Mouse (Mus musculus) CH12.LX (cell line): ENCODE measurements around the gene Kctd14. TPM values are rescaled to one million over a fixed set of nuclear protein-coding genes. Genes with fewer than 3 reads are reported as not detected.

Experiments used
- DNase-seq: peaks from one replicate; pipeline ENCODE4 v3.0.0-alpha.2; 2013; ENCODE audit errors: extremely low read depth
- H3K27ac ChIP-seq: 2 replicates; pipeline ENCODE4 v1.5.1; 2012; ENCODE audit warnings: low read depth, mild to moderate bottlenecking, control low read depth, moderate library complexity; ENCODE audit not compliant: insufficient read depth
- H3K27me3 ChIP-seq: replicated peaks from 2 replicates; pipeline ENCODE3; 2012; ENCODE audit warnings: inconsistent platforms
- H3K36me3 ChIP-seq, 2 experiments: replicated peaks in 1 of 2; 2 replicates each; pipeline versions ENCODE3 to v1.6.1; 2012; ENCODE audit warnings: inconsistent platforms in 1 of 2, low read length in 1 of 2, mild to moderate bottlenecking in 1 of 2, mixed read lengths in 1 of 2, moderate library complexity in 1 of 2; ENCODE audit not compliant: control insufficient read depth in 1 of 2, insufficient read depth in 1 of 2
- H3K4me1 ChIP-seq, 2 experiments: 2 replicates each; pipeline ENCODE4 v1.6.1; 2012; ENCODE audit warnings: inconsistent platforms in 1 of 2, moderate library complexity in 1 of 2; ENCODE audit not compliant: insufficient read depth in 2 of 2, control insufficient read depth in 1 of 2
- H3K4me2 ChIP-seq: 2 replicates; pipeline ENCODE4 v1.6.1; 2012; ENCODE audit warnings: low read depth, mild to moderate bottlenecking, control low read depth; ENCODE audit not compliant: poor library complexity, insufficient read depth, severe bottlenecking
- H3K4me3 ChIP-seq, 3 experiments: fragments of 150-350 bp in 1 of 3; sonication (generic) in 1 of 3; replicated peaks in 1 of 3; 2 replicates each; pipeline versions ENCODE3 to v1.5.1; 2011 to 2012; ENCODE audit warnings: low read depth in 2 of 3, low read length in 2 of 3, mild to moderate bottlenecking in 2 of 3, moderate library complexity in 2 of 3, control low read depth in 1 of 3, improper control_type of control experiment in 1 of 3, inconsistent platforms in 1 of 3, mixed read lengths in 1 of 3; ENCODE audit not compliant: poor library complexity in 1 of 3
- H3K79me2 ChIP-seq: replicated peaks from 2 replicates; pipeline ENCODE4 v1.6.1; 2012; ENCODE audit warnings: mild to moderate bottlenecking, moderate library complexity; ENCODE audit not compliant: control insufficient read depth, poor library complexity, insufficient read depth, severe bottlenecking; ENCODE audit errors: extremely low read depth
- H3K9ac ChIP-seq: 2 replicates; pipeline ENCODE4 v1.6.1; 2012; ENCODE audit warnings: low read depth, mild to moderate bottlenecking, control low read depth, moderate library complexity; ENCODE audit not compliant: insufficient read depth
- H3K9me3 ChIP-seq: replicated peaks from 2 replicates; pipeline ENCODE3; 2012; ENCODE audit warnings: low read length, inconsistent platforms, mixed read lengths
- CHD1 ChIP-seq: IDR thresholded peaks from 2 replicates; pipeline ENCODE4 v1.6.1; 2012; ENCODE audit warnings: low read depth, low read length, improper control_type of control experiment, inconsistent platforms
- CHD2 ChIP-seq: IDR thresholded peaks from 2 replicates; pipeline ENCODE4 v1.6.1; 2011; ENCODE audit warnings: low read length, improper control_type of control experiment
- E2F4 ChIP-seq: IDR thresholded peaks from 2 replicates; pipeline ENCODE4 v1.6.1; 2011; ENCODE audit warnings: low read depth, low read length, improper control_type of control experiment; ENCODE audit not compliant: insufficient replicate concordance
- ELF1 ChIP-seq: IDR thresholded peaks from 2 replicates; pipeline ENCODE4 v1.6.1; 2014; ENCODE audit warnings: low read depth, mild to moderate bottlenecking, inconsistent platforms, low read length, improper control_type of control experiment
- GABPA ChIP-seq: IDR thresholded peaks from 2 replicates; pipeline ENCODE4 v1.6.1; 2012; ENCODE audit warnings: low read depth, low read length, improper control_type of control experiment, inconsistent platforms; ENCODE audit not compliant: insufficient replicate concordance
- HCFC1 ChIP-seq: IDR thresholded peaks from 2 replicates; pipeline ENCODE4 v1.6.1; 2012; ENCODE audit warnings: low read depth, mild to moderate bottlenecking, inconsistent platforms, low read length, improper control_type of control experiment
- IRF4 ChIP-seq: IDR thresholded peaks from 2 replicates; pipeline ENCODE4 v1.6.1; 2014; ENCODE audit warnings: low read depth, mild to moderate bottlenecking, inconsistent platforms, low read length, improper control_type of control experiment
- JUN ChIP-seq: IDR thresholded peaks from 2 replicates; pipeline ENCODE4 v1.6.1; 2011; ENCODE audit warnings: low read depth, mild to moderate bottlenecking, low read length, improper control_type of control experiment, moderate library complexity; ENCODE audit not compliant: insufficient read depth
- JUND ChIP-seq: conservative IDR thresholded peaks from 2 replicates; pipeline ENCODE4 v1.6.1; 2011; ENCODE audit warnings: low read depth, low read length, improper control_type of control experiment
- KAT2A ChIP-seq: IDR thresholded peaks from 2 replicates; pipeline ENCODE4 v1.6.1; 2012; ENCODE audit warnings: low read length, improper control_type of control experiment, inconsistent platforms; ENCODE audit not compliant: insufficient replicate concordance
- MAFK ChIP-seq: IDR thresholded peaks from 2 replicates; pipeline ENCODE4 v1.6.1; 2011; ENCODE audit warnings: low read length, improper control_type of control experiment; ENCODE audit not compliant: insufficient replicate concordance
- MAZ ChIP-seq: IDR thresholded peaks from 2 replicates; pipeline ENCODE4 v1.6.1; 2012; ENCODE audit warnings: low read depth, mild to moderate bottlenecking, inconsistent platforms, low read length, improper control_type of control experiment, moderate library complexity
- NELFE ChIP-seq: IDR thresholded peaks from 2 replicates; pipeline ENCODE4 v1.6.1; 2011; ENCODE audit warnings: low read depth, low read length, improper control_type of control experiment
- POLR2A ChIP-seq: IDR thresholded peaks from 2 replicates; pipeline ENCODE4 v1.6.1; 2011; ENCODE audit warnings: low read depth, mild to moderate bottlenecking, improper control_type of control experiment, low read length
- POLR2AphosphoS2 ChIP-seq: IDR thresholded peaks from 2 replicates; pipeline ENCODE4 v1.6.1; 2011; ENCODE audit warnings: low read depth, low read length, improper control_type of control experiment
- SIN3A ChIP-seq: IDR thresholded peaks from 2 replicates; pipeline ENCODE4 v1.6.1; 2012; ENCODE audit warnings: low read length, improper control_type of control experiment, inconsistent platforms
- UBTF ChIP-seq: IDR thresholded peaks from 2 replicates; pipeline ENCODE4 v1.6.1; 2012; ENCODE audit warnings: low read depth, mild to moderate bottlenecking, inconsistent platforms, low read length, improper control_type of control experiment, moderate library complexity
- USF1 ChIP-seq: IDR thresholded peaks from 2 replicates; pipeline ENCODE4 v1.6.1; 2014; ENCODE audit warnings: low read depth, mild to moderate bottlenecking, inconsistent platforms, low read length, improper control_type of control experiment
- USF2 ChIP-seq: conservative IDR thresholded peaks from 2 replicates; pipeline ENCODE4 v1.6.1; 2011; ENCODE audit warnings: low read depth, low read length, improper control_type of control experiment
- ZKSCAN1 ChIP-seq: IDR thresholded peaks from 2 replicates; pipeline ENCODE4 v1.6.1; 2012; ENCODE audit warnings: low read depth, inconsistent platforms, low read length, improper control_type of control experiment, borderline replicate concordance
- ZMIZ1 ChIP-seq: IDR thresholded peaks from 2 replicates; pipeline ENCODE4 v1.6.1; 2012; ENCODE audit warnings: low read depth, mild to moderate bottlenecking, inconsistent platforms, low read length, improper control_type of control experiment
- ZNF384 ChIP-seq: IDR thresholded peaks from 2 replicates; pipeline ENCODE4 v1.6.1; 2012; ENCODE audit warnings: low read depth, low read length, improper control_type of control experiment, inconsistent platforms
- dilution Hi-C: fragments of 300-500 bp; cut with MboI; formaldehyde crosslinking; loops from 2 replicates; pipeline ENCODE4 v1.14.3; 2020; ENCODE audit warnings: low sequenced_read_pairs; ENCODE audit not compliant: extremely low pct_unique_long_range_greater_than_20kb, extremely low pct_ligation_motif_present
- in situ Hi-C: fragments of 300-500 bp; cut with MboI; formaldehyde crosslinking; loops from 3 replicates; pipeline ENCODE4 v1.14.3; 2019; ENCODE audit warnings: low sequenced_read_pairs, low pct_ligation_motif_present, low pct_unique_long_range_greater_than_20kb, mixed read lengths
- polyA plus RNA-seq: library from polyadenylated mRNA; unstranded; fragments of >175 nt; gene quantifications from 2 replicates; pipeline ENCODE4 v1.2.1, GENCODE M21; 2012; ENCODE audit warnings: low read depth; ENCODE audit not compliant: insufficient read length
- total RNA-seq, 2 experiments: library from RNA; depleted of rRNA; stranded (reverse); fragments of 300-350 nt in 1 of 2; fragments of >200 nt in 1 of 2; gene quantifications; 2 replicates each; pipeline ENCODE4 v1.2.3; 2012 to 2014

Gene Kctd14
- total and polyA plus RNA-seq, 3 experiments = 0.17 to 0.38 TPM; not detected in 1

DNA sequence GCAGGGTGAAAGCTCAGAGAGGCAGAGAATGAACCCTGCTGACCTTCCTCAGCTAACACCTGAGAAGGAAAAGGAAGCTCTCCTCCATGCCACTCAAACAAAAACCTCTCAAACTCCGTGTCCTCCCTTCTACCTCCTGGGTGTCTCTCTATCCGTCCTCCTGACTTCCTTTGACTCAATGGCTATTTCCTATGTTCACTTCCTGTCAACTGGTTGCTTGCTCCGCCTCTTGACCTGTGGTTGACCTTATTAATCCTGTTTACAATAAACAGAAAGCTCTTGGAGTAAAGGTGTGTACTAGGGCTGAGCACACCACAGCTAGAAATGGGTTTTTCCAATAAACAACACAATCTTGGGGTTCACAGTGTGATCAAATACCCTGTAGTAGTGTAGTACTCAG lies 40.0 kb downstream of the Kctd14 start:
- Histone ChIP-seq H3K9ac (no peak overlapping the region), H3K79me2 (no peaks in the 10 kb centered on the region; the same call in none of the 2 replicates), H3K9me3 (no peaks in the 10 kb centered on the region)
- in situ Hi-C loops = no loop called here
- no peak for TF ChIP-seq CHD2
- TF ChIP-seq USF1 = no peak
- no peak for TF ChIP-seq ELF1
- no peak for TF ChIP-seq IRF4
- no peak for TF ChIP-seq GABPA
- no peak for TF ChIP-seq NELFE
- no peak for TF ChIP-seq JUN
- TF ChIP-seq SIN3A = no peak
- no peak for TF ChIP-seq POLR2AphosphoS2
- no peak for TF ChIP-seq ZKSCAN1
- TF ChIP-seq MAFK = no peak
- TF ChIP-seq ZNF384 = no peak
- TF ChIP-seq UBTF = no peak
- TF ChIP-seq CHD1 = no peak
- no peak for TF ChIP-seq MAZ
- no peak for TF ChIP-seq POLR2A
- no peak for TF ChIP-seq JUND
- no peak for TF ChIP-seq ZMIZ1
- no peak for TF ChIP-seq USF2
- TF ChIP-seq KAT2A = no peak
- TF ChIP-seq, all 38 proteins: peak for 0
- peaks cover 32 to 62% of the 10 kb centered on the region in 2 experiments for H3K36me3 ChIP-seq
- H3K4me2 ChIP-seq = no peak overlapping the region
- no peaks in the 10 kb centered on the region for H3K27me3 ChIP-seq
- H3K27ac ChIP-seq = no peak overlapping the region
- H3K4me3 ChIP-seq = no peak overlapping the region
- peaks cover 0 to 5% of the 10 kb centered on the region in 2 experiments; a peak in 1 of 4 replicates for H3K4me1 ChIP-seq
- DNase-seq = no peak
- dilution Hi-C loops = no loop called here

DNA sequence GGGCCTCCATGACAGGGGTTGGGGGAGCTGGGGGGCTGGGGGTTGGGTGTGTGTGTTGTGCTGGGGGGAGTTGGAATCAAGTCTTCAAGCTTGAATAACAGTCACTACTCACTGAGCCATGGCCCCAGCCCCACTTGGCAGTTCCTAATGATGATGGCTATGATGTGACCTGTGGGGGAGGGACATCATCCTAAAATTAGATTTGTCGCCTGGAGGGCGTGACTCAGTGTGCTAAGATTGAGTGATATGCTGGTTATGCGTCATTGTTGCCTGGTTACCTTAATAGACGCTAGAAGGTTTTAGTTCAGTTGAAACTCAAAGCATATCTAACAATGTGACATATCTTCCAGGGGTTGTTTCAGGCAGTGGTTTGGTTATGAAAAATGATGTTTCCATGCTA lies 41.3 kb downstream of the Kctd14 start:
- no peak overlapping the region for H3K9ac ChIP-seq
- H3K4me2 ChIP-seq = no peak overlapping the region
- no peak overlapping the region for H3K27ac ChIP-seq
- TF ChIP-seq JUN (no peak), HCFC1 (no peak), E2F4 (no peak), USF1 (no peak)
- H3K36me3 ChIP-seq = peaks cover 21 to 49% of the 10 kb centered on the region in 2 experiments
- dilution Hi-C loops (no loop called here), in situ Hi-C loops (no loop called here)
- peaks cover 0 to 5% of the 10 kb centered on the region in 2 experiments; a peak in 1 of 4 replicates for H3K4me1 ChIP-seq
- no peaks in the 10 kb centered on the region for H3K27me3 ChIP-seq
- peak; percentile 31 for DNase-seq
- no peaks in the 10 kb centered on the region; the same call in 1 of the 2 replicates for H3K79me2 ChIP-seq
- no peak overlapping the region for H3K4me3 ChIP-seq
- H3K9me3 ChIP-seq = no peaks in the 10 kb centered on the region
